Mouse (Mus musculus): Measurements from ENCODE around the gene Polr2l. TPM values are rescaled to one million over a fixed set of nuclear protein-coding genes. Genes with fewer than 3 reads are reported as not detected.

Gene Polr2l
- total RNA-seq, 1 experiment from 2014 or later, result 14.6 TPM

Other genes starting within 250 kb of the Polr2l start
- 51.4 to 90.4 TPM (median 72.9 TPM) in 3 replicates for gene Phrf1, start 246.3 kb downstream of the Polr2l start, total RNA-seq (2017)
- 76.2 to 126 TPM (median 78.7 TPM) in 3 replicates for gene Irf7, start 208.7 kb downstream of the Polr2l start, total RNA-seq (2017)
- gene Cdhr5, start 198.3 kb downstream of the Polr2l start, total RNA-seq (2017), result not detected in 3 replicates
- not detected in 3 replicates for gene Sct, start 196.0 kb downstream of the Polr2l start, total RNA-seq (2017)
- gene Drd4, start 183.1 kb downstream of the Polr2l start, total RNA-seq (2017), result not detected in 3 replicates
- 10.2 to 21.2 TPM (median 16.0 TPM) in 3 replicates for gene Deaf1, start 147.4 kb downstream of the Polr2l start, total RNA-seq (2017)
- gene Tmem80, start 147.4 kb downstream of the Polr2l start, total RNA-seq (2017), result 2.8 to 16.3 TPM (median 7.1 TPM) in 3 replicates
- gene Eps8l2, start 136.3 kb downstream of the Polr2l start, total RNA-seq (2017), result not detected in 3 replicates
- 548 to 1,201 TPM (median 1,116 TPM) in 3 replicates for gene Taldo1, start 82.9 kb downstream of the Polr2l start, total RNA-seq (2017)
- 11.4 to 15.3 TPM (median 14.6 TPM) in 3 replicates for gene Gatd1, start 61.0 kb downstream of the Polr2l start, total RNA-seq (2017)
- gene Cend1, start 45.6 kb downstream of the Polr2l start, total RNA-seq (2017), result not detected in 3 replicates
- gene Slc25a22, start 37.2 kb downstream of the Polr2l start, total RNA-seq (2017), result 6.2 to 14.8 TPM (median 7.4 TPM) in 3 replicates
- 4.5 to 5.9 TPM (median 4.8 TPM) in 3 replicates for gene Pidd1, start 31.1 kb downstream of the Polr2l start, total RNA-seq (2017)
- 2,770 to 3,796 TPM (median 2,928 TPM) in 3 replicates for gene Rplp2, start 27.8 kb downstream of the Polr2l start, total RNA-seq (2017)
- 19.7 to 28.0 TPM (median 25.4 TPM) in 3 replicates for gene Pnpla2, start 19.9 kb downstream of the Polr2l start, total RNA-seq (2017)
- gene Cracr2b, start 14.0 kb downstream of the Polr2l start, total RNA-seq (2017), result not detected in 3 replicates
- 17.8 to 40.8 TPM (median 20.7 TPM) in 3 replicates for gene Cd151, start 7.7 kb downstream of the Polr2l start, total RNA-seq (2017)
- 0.95 TPM in 1 of 3 replicates, not detected in the others for gene Tspan4, start 108 bp upstream of the Polr2l start, total RNA-seq (2017)
- 10.4 to 19.8 TPM (median 13.9 TPM) in 3 replicates for gene Chid1, start 64.7 kb upstream of the Polr2l start, total RNA-seq (2017)
- gene Ap2a2, start 87.0 kb upstream of the Polr2l start, total RNA-seq (2017), result 39.0 to 52.7 TPM (median 48.6 TPM) in 3 replicates
- gene Muc6, start 180.2 kb upstream of the Polr2l start, total RNA-seq (2017), result 0.10 to 0.21 TPM in 2 of 3 replicates, not detected in the other
- not detected in 3 replicates for gene Muc2, start 215.2 kb upstream of the Polr2l start, total RNA-seq (2017)

All from monocyte, adult 5-6 weeks (primary cell).